Mouse (Mus musculus) CD8-positive naive resting alpha-beta T cell, adult 2 months (primary cell): ENCODE measurements around the gene Prkch.

Experiments
- DNase-seq, 2 experiments: peaks; one replicate each; pipeline ENCODE4 v3.0.0; 2022; ENCODE audit warnings: low read depth in 2 of 2, low spot score in 2 of 2

Prkch gene

DNA sequence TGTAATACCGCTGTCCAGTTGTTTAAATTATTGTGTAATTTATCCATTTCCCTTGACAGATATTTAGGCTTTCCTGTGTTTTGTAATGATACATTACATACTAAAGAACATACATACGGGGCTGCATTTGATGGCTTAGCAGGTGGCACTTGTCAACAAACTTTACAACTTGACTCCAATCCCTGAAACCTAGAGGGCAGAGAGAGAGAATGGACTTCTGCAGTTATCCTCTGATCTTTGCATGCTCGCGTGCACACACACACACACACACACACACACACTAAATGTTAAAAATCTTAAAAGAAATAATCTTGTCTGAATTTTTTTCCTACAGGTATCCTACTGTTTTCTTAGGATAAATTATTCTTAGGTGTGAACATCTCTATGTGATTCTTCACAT, 236.6 kb downstream of the Prkch start:
- DNase-seq: no peak

GRCm38 (mm10) chr12:73822331-73822730, 237.7 kb downstream of the Prkch start:
- no peak for DNase-seq

- DNase-seq: no peak
Observed at GRCm38 (mm10) chr12:73824828-73825227, 240.2 kb downstream of the Prkch start.
